Mouse (Mus musculus): ENCODE data around the gene Smim24.
A peak's percentile ranks its signal among the peaks of the same experiment; 100 is the strongest.

Gene Smim24

DNA sequence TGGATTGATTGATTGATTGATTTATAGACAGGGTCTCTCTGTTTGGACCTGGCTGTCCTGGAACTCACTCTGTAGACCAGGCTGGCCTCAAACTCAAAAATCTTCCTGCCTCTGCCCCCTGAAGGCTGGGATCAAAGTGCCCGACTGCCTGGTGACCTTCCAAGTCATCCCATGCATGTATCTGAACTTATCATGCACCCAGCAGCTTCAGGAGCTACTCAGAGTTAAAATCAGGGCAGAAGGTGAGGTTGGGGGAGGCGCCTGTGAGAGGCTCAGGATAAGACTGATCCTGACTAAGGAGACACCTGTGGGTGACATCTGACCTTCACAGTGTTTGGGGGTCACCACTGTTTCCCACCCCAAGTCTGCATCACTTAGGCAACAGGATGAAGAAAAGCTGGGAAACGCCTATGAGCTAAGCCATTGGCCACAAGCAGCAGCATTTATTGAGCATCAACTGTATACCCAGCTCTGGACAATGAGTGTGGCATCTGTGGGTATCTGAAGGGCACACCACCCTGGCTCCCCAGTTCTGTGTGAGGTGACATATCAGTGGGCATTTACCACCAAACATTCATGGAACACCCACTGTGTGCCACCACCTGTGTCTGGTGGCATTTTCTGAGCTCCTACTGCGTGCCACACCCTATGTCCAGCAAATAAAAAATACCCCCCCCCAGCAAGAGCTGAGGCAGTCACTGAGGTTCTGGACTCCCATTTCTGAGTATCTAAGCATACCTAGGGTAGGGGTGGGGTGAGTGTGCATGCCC is 30.8 kb downstream of the Smim24 start:
- peak; percentile 30 for DNase-seq

DNA sequence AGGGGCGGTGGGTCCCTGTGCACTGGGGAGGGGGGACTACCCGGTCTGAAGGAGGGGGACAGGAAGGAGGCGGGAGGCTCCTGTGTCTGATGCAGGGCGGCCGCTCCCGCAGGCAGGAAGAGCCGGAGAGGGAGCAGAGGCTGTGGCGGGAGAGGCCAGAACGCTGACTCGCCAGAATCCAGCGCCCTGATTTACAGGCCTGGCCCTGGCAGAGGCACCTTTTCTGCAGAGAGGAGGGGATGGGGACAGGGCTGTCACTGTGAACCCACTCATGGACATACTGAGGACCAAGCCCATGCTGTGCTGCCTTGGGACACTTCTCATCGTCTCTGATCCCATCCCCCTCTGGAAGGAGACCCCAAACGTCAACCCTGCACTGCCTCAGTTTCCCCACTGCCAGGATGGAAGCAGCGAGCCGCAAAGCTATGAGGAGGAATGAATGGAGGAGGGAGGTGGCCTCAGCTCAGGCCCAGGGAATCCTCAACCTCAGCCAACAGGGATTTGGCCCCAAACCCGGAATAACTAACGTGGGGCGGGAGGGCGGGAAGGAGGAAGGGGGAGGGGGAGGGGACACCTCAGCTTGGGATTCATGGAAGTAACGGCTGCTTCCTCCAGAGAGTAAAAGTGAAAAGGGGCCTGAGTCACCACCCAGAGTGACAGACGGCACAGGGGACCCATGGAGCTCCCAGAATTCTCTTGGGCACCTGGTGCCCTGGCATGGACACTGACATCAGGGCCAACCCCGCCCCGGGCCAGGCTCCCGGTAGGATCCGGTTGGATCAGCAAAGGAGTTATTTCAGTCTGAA is 31.6 kb downstream of the Smim24 start:
- DNase-seq = peak; percentile 87

DNA sequence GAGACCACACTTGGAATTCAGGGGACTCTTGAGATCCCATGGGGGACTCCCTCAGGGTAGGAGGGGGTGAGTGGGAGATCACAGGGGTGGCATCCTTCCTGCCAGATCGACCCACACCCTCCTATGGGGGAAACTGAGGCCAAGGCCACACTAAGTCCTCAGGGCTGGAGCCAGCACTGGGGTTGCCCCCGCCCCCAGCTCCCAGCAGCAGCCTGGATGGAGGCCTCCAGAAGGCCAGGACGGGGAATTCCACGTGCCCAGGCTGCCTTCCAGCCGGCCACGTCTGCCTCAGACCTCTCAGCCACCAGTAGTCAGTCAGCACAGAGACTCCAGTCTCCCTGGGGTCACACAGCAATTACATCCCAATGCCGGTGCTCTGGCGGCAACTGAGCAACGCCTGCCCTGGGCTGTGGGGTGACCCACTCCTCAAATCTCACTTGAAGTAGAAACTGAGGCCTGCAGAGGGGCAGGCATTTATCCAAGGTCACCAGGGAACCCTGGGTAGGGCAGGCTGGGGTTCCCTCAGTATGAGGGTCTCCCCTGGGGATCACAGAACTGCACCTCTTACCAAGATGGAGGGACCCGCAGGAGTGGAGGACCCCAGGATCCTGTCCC is 32.5 kb downstream of the Smim24 start:
- DNase-seq = peak; percentile 65

DNA sequence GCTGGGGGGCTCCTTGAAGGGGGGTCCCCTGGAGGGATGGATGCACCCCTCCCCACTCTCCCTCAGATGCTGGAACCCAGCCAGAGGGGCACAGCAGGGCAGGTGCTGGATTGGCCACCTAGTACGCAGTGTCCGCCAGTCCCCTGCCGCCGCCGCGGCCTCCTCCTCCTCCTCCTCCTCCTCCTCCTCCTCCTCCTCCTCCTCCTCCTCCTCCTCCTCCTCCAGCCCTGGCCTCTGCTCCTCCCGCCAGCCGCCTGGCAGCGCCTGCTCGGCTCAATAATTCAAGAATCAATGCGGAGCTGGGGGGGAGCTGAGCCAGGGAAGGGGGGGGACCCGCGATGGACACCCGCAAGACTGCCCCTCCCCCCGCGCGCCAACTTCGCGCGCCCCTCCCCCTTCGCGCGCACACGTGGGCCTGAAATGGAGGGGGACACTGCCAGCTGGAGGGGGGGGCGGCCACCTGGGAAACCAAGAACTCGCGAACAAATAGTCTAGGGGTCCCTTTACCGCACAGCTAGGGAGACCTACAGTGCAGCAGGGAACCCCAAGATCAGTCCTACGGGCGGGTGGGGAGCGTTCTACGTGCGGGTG is 33.3 kb downstream of the Smim24 start:
- peak; percentile 56 for DNase-seq

DNA sequence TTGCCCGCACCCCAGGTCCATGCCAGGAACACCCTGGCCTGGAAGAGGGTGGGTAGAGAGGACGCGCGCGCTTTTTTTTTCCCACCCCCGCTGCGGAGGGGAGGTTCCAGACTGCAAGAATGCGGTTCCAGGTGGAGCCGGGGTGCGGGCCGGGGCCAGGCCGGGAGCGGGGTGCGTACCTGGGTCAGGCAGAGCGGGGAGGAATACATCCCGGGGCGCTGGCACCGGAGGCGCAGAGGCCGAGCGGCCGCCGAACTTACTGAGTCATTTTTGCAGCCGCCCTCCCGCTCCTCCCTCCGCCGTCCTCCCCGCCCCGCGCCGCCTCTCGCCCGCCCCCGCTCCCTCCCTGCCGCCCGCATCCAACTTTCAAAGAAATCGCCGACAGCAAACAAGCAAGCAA is 34.0 kb downstream of the Smim24 start:
- peak; percentile 75 for DNase-seq

DNA sequence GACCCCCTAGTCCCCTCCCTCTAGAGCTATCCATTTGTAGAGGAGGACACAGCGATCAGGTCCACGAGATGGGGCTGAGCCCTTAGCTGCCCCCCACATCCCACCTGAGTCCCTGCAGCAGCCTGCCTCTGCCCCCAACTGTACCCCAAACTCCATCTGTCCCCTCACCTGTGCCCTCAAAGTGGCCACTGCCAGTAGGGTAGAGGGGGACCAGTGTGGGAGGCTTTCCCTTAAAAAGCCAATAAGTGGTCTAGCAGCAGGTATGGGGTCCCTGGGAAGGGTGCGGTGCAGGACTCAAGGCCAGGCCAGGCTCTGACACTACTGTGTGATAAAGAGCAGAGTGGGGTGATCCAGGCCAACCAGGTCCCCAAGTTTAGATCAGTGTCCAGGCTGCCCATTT is 34.5 kb downstream of the Smim24 start:
- DNase-seq = peak; percentile 42

DNA sequence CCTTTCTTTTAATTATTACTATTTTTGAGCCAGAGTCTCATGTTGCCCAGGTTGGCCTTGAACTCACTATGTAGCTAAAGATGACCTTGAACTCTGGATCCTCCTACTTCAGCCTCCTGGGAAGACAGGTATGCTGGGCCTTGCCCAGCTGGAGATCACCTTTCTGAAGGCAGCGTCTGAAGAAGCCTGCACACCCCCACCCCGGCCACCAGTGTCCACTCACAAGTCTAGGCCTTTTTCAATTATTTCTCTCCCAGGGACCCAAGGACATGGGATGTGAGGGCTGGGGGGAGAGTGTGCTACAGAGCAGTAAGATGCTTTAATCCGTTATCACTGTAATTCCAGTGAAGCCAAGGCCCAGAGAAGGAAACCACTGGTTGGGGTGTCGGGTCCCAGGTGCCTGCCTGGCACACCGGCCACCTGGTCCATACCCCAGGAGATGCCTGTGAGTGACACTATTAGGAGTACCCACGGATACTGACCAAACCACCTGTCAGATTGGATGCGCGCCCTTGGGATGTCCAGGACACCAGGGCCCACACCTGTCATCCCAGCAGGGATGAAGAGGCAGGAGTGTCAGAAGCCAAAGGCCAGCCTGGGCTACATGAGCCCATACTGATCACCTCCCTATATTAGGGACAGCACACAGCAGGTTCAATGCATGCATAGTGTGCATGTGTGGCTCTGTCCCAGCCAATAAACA is 35.1 kb downstream of the Smim24 start:
- DNase-seq = peak; percentile 70

DNA sequence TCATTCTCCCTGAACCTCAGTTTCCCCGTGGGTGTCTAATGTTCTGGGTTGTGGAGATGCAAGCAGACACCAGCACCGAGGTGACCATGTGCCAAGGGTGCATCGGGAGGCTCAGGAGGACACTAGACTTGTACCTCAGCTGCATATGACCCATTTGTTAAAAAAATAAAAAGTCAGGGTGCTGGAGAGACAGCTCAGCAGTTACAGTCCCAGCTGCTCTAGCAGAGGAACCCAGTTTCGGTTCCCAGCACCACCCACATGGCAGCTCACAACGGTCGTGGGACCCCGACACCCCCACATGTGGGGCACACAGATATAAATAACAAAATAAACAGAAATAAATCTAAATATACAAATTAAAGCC is 35.6 kb downstream of the Smim24 start:
- no peak for DNase-seq

DNA sequence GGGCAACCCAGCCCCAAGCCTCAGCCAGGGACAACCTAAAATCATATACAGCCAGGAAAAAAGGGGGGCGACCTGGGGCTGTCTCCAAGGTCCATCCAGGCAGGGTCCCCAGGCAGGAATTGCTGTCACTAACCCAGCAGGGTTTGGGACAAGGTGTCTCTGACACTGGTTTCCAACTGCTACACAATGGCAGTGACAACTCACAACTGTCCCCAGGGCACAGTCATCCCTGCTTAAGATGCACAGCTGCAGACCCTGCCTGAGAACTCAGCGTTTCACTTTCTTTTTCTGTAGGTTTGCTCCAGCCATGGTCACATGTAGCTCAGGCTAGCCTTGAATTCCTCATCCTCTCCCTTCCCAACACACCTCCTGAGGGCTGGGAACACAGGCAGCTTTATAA is 36.2 kb downstream of the Smim24 start:
- peak; percentile 44 for DNase-seq

DNA sequence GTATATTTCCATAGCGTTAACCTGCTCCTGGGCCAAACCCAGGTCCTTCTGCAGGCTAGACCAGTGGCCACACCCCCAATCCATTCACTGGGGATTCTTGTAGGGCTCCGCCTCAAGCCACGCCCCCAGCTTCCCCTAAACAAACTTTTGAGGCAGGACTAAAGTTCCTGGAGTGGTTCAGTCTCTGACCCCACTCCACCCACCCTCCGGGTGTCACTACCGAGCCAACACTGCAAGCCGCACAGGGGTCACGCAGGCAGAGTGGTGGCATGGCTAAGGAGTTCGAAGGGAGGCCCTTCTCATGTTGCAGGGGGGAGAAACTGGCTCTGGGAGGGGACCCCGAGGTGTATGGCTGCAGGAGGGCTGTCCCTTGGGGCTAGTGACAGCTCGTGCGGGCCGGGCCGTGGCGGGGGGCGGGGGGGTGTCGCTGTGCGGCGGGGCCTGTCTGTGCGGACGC is 36.8 kb downstream of the Smim24 start:
- DNase-seq = peak; percentile 73

DNA sequence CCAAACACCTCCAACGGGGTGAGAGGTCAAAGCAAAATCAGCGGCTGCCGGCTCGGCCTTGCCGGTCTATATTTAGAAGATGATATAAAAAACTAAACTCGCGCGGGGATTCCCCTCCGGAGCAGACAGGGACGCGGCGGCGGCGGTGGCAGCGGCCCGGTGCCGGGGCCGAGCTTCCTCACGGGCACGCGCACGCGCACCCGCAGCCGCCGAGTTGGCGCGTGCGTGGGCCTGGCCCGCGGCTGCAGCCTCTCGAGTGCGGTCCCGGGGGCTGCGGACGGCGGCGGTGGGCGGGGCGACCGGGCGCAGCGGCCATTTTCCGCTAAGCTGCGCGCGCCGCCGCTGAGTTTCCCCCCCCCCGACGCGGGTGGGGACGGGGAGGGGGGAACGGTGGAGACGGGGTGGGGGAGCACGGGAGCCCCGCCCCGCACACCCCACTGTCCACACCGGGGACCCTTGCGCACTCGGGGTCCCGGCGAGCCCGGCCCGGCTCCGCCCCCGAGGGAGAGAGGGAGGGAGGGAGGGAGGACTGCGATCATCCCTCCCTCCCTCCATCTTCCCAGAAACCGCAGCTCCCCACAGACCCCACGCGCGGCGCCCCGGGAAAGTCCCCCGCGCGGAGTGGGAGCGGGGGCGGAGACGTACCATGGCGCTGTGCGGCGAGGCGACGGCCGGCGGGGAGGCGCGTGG is 37.4 kb downstream of the Smim24 start:
- DNase-seq = peak; percentile 86

DNA sequence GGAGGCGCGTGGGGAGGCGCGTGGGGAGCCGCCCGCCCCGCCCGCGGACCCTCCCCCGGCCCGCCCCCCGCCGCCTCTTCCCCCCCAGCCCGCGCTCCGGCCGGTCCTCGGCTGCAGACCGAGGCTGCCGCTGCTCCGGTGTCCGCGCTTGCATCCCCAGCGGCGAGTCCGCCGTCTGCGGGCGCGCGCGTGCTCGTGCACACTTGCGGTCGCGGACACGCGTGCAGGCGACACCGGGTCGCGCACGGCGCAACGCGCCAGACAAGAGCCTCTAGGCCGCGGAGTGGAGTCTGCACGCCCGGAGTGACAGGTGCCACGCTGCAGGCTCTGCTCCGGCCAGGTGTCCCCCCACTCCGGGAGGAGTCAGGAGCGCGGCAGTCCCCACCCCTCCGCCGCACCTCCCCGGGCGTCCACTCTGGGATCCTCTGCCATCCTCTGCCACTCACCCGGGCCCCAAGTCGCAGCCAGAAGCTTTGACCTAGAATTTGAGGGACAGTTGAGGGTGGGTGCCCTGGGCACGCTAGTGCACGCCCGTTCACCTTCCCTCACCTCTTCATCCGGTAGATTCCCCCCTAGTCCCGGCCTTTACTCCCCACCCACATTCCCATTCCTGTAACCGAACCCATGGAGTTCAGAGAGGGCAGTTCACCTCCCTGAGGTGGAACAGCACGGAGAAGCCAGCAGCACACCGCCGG is 38.1 kb downstream of the Smim24 start:
- peak; percentile 85 for DNase-seq

DNA sequence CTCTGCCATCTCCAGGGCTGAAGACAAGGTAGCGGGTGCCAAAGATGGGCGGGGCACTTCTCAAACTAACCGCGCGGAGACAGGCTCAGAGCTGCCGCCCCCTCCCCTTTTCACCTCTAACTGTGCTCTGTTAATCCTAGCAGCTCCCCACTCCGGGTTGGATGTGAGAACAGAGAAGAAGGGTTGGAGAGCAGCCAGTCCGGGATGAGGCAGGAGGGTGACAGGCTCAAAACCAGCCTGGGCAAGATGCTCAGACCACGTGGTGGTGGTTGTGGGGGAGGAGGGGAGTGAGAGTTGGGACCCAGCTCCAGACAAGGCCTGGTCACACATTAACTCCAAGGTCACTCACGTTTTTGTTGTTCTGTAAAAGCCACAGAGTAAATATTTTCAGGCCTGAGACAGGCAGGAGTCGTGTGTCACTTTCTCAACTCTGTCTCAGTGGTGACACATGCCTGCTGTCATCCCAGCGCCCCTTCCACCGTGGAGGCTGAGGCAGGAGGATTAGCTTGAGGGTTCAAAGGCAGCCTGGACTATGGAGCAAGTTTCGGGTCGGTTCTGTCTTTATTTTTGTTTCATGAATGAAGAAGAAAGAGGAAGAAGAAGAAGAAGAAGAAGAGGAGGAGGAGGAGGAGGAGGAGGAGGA is 38.8 kb downstream of the Smim24 start:
- peak; percentile 68 for DNase-seq

DNA sequence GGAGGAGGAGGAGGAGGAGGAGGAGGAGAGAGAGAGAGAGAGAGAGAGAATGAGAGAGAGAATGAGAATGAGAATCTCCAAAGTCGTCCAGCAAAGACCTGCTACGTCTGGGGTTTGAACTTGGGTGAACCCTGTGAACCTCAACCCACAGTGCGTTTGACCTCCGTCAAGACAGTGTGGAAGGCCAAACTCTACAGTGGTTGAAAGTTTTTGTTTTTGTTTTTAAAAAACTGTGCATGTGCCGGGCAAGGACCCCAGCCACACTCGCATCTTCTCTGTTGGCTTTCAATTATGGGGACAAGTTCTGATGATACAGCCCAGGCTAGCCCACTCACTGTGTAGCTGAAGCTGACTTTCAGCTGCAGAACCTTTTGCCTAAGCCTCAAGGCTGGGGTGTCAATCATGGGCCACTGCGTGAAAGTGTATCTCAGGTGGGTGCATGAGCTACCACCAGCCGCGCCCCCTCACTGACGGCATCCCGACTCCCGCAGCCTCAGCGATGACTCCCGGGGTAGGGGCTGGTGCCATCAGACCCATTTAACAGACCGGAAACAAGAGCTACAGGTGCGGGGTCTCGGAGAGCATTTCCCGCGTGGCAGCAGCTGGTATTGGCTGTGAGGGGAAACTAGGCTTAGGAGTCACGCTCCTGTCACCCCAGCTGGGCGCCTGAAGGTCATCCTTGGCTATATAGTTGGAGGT is 39.5 kb downstream of the Smim24 start:
- DNase-seq = no peak

DNA sequence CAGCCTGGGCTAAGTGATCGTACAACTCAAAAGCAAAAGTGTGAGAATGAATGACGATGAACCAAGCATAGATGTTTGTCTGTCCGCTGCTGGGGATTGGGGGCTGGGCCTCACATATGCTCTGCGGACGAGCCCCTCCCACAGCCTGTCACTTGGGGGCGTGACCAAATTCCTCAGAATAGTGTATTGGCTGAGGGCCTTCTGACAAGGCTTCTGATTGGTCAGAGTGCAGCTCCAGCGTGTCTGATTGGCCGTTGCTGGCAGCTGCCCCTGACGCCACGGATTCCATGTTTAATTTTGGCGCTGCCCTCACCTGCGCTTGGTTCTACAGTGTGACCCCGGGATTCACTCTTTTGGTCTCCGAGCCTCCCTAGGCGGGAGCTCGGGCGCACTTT is 40.0 kb downstream of the Smim24 start:
- peak; percentile 93 for DNase-seq

DNA sequence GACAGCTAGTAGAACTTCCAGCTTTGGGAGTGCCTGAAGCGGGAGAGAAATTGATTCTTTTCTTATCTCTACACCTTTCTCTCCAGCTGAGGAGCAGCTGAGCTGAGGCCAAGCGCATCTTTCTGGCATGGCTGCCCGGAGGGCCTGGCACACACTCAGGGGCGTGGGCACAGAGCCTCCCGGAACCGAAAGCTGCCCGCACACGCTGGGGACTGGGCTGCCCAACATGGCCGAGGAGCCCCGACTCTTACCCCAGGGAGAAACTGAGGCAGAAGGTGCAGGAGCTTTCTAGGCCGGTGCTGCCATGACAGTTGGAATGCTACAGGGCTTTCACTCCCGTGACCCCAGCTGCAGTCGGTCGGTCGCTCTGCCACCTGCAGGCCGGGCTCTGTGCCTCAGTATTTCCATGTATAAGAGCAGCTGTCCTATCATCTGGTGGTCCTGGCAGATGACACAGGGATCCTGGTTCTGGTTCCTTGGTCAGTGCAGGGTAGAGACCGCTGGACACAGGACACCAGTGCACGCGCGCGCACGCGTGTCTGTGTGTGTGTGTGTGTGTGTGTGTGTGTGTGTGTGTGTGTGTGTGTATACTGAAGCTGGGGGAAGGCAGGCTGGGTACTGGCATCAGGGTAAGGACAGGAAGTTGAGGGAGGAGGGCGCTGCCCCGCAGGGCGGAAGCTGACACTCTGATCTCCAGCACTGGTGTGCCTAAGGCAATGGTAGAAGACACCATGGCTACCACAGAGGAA is 40.9 kb downstream of the Smim24 start:
- DNase-seq = peak; percentile 57

DNA sequence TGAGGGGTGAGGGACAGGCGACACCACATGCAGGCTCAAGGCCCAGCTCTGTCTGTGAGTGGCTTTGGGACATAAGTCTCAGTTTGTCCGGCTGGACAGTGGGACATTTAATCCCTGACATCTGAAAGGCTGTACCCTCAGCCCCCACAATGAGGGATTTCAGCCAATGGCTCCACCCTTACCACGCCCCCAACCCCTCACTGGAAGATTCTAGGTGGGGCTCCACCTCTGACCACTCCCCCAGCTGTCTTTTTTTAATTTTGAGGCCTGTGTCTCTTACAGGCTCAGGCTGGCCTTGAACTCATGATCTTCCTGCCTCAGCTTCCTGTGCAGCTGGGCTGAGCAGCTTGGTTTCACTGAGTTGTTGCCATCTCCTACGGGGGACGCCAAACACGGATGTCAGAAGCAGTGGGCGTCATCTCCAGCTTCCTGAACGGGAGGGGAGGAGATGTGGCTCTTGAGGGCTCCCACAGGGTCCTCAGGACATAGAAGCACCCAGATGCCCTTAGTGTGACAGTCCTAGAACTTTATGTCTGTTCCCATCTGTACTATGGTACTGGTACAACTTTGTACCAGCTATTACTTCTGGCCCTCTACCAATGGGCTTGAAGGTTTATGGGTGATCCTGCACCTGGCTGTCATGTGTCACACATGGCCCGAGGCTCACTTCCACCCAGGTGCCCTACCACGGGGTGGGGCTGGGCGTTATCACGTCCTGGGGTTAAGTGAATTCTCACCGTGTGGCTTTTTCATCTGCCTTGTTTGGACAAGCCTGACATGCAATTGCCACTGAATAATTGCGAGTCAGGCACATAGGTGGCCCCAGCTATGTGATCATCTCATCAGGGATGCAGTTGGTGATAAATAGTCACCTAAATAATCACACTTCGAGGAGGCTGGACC is 41.8 kb downstream of the Smim24 start:
- DNase-seq = peak; percentile 48

DNA sequence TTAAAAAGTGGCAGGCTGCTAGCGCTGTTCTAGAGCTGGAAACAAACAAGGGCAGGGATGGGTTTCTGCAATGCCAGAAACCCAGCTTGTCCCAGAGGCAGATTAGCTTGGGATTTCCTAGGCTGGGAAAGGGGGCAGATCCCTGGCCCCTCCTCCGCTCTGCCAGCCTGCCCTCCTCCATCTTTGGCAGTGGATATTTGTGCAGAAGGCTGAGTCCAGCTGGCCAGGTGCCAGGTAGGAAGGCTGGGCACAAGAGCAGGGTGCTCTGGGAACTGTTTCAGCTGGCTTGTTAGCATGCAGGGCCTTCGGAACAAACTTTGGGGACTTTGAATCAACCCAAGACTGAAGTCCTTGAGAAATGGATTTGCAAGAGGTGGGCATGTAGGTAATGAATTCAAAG is 42.6 kb downstream of the Smim24 start:
- DNase-seq = peak; percentile 80

All from cerebellum, adult 8-10 months (tissue).